Mouse (Mus musculus) layer of hippocampus, adult 2 months (tissue): ENCODE results near the gene Kcnh1. TPM values are rescaled to one million over a fixed set of nuclear protein-coding genes. Genes with fewer than 3 reads are reported as not detected.

Experiments used
- DNase-seq, 2 experiments: peaks; one replicate each; pipeline ENCODE4 v3.0.0; 2022; ENCODE audit warnings: low spot score in 2 of 2
- H3K27ac ChIP-seq: fragments of 200-600 bp; 2 replicates; pipeline ENCODE4 v1.8.1; 2022
- H3K4me3 ChIP-seq: fragments of 200-600 bp; 2 replicates; pipeline ENCODE4 v1.8.1; 2022; ENCODE audit warnings: mild to moderate bottlenecking
- CTCF ChIP-seq: fragments of 200-600 bp; conservative IDR thresholded peaks from 2 replicates; pipeline ENCODE4 v1.8.1; 2022; ENCODE audit warnings: antibody characterized with exemption, mild to moderate bottlenecking, moderate library complexity
- long read RNA-seq, 2 experiments: library from polyadenylated mRNA; stranded (forward); transcript quantifications; one replicate each; pipeline ENCODE4 v2.0.0; 2021; ENCODE audit warnings: borderline mapping rate in 2 of 2
- total RNA-seq, 2 experiments: library from RNA; stranded (reverse); gene quantifications; 2 replicates each; pipeline ENCODE4 v1.2.3; 2021

The Kcnh1 gene
- 10 to 100 TPM; 36.8 to 37.2 TPM for total RNA-seq
- long read RNA-seq, experiment 1, full-length matches to known transcripts, result 5 of 24 reads
- long read RNA-seq, experiment 1, partial matches to known transcripts, result 11 of 24 reads
- long read RNA-seq, experiment 1, other reads (novel, unspliced or antisense), result 8 of 24 reads
- long read RNA-seq, experiment 2, full-length matches to known transcripts, result 11 of 30 reads
- long read RNA-seq, experiment 2, partial matches to known transcripts, result 10 of 30 reads
- long read RNA-seq, experiment 2, other reads (novel, unspliced or antisense), result 9 of 30 reads

DNA sequence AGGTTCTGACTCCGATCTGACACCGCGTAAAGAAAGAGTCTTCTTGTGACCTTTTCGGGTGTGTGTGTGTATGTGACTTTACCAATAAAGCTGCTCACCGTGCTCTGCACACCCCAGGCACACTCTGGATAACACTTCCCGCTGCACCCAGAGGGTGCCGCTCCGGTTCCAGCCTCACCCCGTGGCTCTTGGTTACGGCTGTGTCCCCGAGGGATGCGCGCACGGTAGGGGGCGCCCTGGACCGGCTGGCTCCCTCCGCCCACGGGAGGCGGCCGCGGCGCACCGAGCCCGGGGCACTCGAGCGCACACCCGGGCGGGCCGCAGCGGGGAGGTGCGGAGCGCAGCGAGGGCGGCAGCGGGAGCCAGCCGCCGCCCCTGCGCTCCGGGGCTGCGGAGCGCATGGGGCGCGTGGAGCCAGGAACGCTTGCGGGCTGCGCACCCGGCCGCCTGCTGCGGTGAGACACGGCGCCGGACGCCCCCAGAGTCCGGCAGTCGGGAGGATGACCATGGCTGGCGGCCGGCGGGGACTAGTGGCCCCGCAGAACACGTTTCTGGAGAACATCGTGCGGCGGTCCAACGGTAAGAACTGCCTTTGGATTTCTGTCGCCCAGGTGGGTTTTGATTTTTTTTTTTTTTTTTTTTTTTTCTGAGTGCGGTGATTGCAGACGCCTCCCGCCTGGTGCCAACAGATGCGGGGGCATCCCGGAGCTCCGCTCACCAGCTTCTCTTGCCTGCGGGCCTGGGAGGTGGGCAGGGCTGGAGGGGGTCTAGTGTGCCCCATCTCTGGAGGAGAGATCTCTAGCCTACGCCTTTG is at the start of gene Kcnh1:
Kcnh1 (plus strand) TSS at position 267 of the 814 bp plus-strand sequence.
- Histone ChIP-seq H3K4me3 (peak within 1 kb of the TSS; percentile 66), H3K27ac (peak within 1 kb of the TSS; percentile 93)
- peak; percentile 88 for TF ChIP-seq CTCF
- peak; percentile 92 to 98 for DNase-seq

GRCm38 (mm10) chr1:192151179-192151578 is 39.4 kb upstream of the Kcnh1 start:
- H3K27ac ChIP-seq, result peak overlapping the region; percentile 87
- no peak for TF ChIP-seq CTCF
- H3K4me3 ChIP-seq, result no peak overlapping the region
- DNase-seq, result peak in 1 of 2 experiments; percentile 27

DNA sequence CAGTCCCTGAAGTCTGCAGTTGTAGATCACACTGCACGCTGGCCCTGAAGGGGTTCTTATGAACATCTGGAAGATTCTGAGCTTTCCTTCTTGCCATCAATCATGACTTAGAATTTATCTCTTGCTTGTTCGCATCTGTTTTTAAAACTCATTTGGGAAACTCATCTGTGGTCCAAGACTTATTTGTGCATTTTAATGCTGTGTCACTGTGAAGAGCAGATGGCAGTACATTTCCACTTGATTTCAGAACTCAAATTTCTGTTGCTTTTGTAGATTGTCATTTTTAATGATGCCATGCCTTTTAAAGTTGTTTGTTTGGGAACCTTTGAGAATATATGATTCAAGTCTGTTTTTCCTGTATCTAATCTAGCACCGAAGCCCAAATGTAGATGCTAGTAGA is 19.1 kb upstream of the Kcnh1 start:
- DNase-seq, result peak; percentile 34 to 53
- Histone ChIP-seq H3K27ac (peak overlapping the region; percentile 87), H3K4me3 (no peak overlapping the region)
- no peak for TF ChIP-seq CTCF

- TF ChIP-seq CTCF, result no peak
- H3K4me3 ChIP-seq, result no peak overlapping the region
- no peak overlapping the region for H3K27ac ChIP-seq
- DNase-seq, result no peak
These were observed 10.7 kb upstream of the Kcnh1 start for GRCm38 (mm10) chr1:192179877-192180276.

GRCm38 (mm10) chr1:192181696-192182257 is 8.8 kb upstream of the Kcnh1 start:
- TF ChIP-seq CTCF, result no peak
- no peak for DNase-seq
- Histone ChIP-seq H3K27ac (no peak overlapping the region), H3K4me3 (no peak overlapping the region)

DNA sequence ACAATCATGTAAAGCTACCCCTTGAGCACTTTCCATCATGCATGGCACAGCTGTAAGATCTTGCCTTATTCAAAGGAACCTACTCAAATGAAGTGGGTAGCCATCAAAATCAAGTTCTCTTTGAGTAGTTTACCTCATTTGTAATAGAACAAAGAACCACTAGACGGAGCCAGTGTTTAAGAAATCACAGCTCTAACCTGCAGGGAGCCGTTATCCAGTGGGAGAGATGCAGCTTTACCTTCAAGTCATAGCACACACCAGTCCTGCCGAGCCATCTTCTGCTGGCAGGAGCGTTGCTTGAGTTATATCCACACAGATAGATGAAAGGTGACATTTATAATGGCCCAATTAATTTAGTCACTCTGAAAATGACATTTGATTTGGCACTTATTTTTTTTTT is 1.5 kb upstream of the Kcnh1 start:
- DNase-seq, result peak; percentile 65 to 69

GRCm38 (mm10) chr1:192189771-192190170 is 803 bp upstream of the Kcnh1 start:
- no peak for TF ChIP-seq CTCF
- no peak overlapping the region for H3K4me3 ChIP-seq
- no peak for DNase-seq

More for the DNA sequence above, 1.5 kb upstream of the Kcnh1 start:
- peak; percentile 84 for TF ChIP-seq CTCF
- H3K27ac ChIP-seq, result no peak overlapping the region
- H3K4me3 ChIP-seq, result no peak overlapping the region

GRCm38 (mm10) chr1:192191322-192191639 is 707 bp downstream of the Kcnh1 start:
- peak overlapping the region; percentile 93 for H3K27ac ChIP-seq
- DNase-seq, result peak in 1 of 2 experiments; percentile 16
- no peak for TF ChIP-seq CTCF
- peak overlapping the region; percentile 66 for H3K4me3 ChIP-seq

More at GRCm38 (mm10) chr1:192189771-192190170, 803 bp upstream of the Kcnh1 start:
- no peak overlapping the region for H3K27ac ChIP-seq

GRCm38 (mm10) chr1:192191859-192192258 is 1.3 kb downstream of the Kcnh1 start:
- no peak for TF ChIP-seq CTCF
- H3K27ac ChIP-seq, result peak overlapping the region; percentile 93

GRCm38 (mm10) chr1:192192710-192193109 is 2.1 kb downstream of the Kcnh1 start:
- peak in 1 of 2 experiments; percentile 15 for DNase-seq
- Histone ChIP-seq H3K27ac (peak overlapping the region; percentile 75), H3K4me3 (peak overlapping the region; percentile 66)
- peak; percentile 40 for TF ChIP-seq CTCF

More at GRCm38 (mm10) chr1:192191859-192192258, 1.3 kb downstream of the Kcnh1 start:
- DNase-seq, result no peak
- peak overlapping the region; percentile 66 for H3K4me3 ChIP-seq

GRCm38 (mm10) chr1:192193656-192194055 is 3.1 kb downstream of the Kcnh1 start:
- Histone ChIP-seq H3K27ac (peak overlapping the region; percentile 75), H3K4me3 (peak overlapping the region; percentile 66)
- DNase-seq, result peak in 1 of 2 experiments; percentile 25
- no peak for TF ChIP-seq CTCF

GRCm38 (mm10) chr1:192197495-192197894 is 6.9 kb downstream of the Kcnh1 start:
- TF ChIP-seq CTCF, result no peak
- Histone ChIP-seq H3K4me3 (no peak overlapping the region), H3K27ac (no peak overlapping the region)
- no peak for DNase-seq

GRCm38 (mm10) chr1:192202936-192203335 is 12.4 kb downstream of the Kcnh1 start:
- DNase-seq, result no peak
- Histone ChIP-seq H3K4me3 (no peak overlapping the region), H3K27ac (no peak overlapping the region)
- no peak for TF ChIP-seq CTCF
